Mouse (Mus musculus) adrenal gland (tissue): ENCODE measurements at regions not wholly inside any gene's neighbourhood (a gene's known extent, or its start where the extent isn't known, plus 50 kb on each side); places are given as distances from the start of the nearest gene placed in this dataset.

ENCODE experiments used
- intact Hi-C: fragments of 180-260 bp; cut with DNase I; formaldehyde crosslinking; loops from one replicate; pipeline ENCODE4 v1.15.1; 2025

DNA sequence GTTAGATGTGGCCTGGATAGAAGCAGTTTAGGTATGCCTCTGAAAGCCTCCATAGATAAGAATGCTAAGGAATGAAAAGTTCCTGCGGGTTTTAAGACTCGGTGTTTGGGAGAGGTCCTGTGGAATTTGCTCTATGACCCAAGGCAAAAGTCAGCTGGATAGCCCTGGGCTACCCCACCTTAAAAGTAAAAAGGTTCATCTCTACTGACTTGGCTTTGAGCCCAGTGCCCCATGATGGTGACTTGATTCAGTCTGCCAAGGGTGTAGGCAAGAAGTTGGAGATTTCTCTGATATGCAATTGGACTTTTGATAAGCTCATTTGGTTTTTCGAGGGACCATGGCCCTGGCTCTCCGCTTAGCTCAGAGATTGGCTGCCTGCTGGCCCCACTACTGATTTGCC, 78.8 kb upstream of the Herc3 start:
- intact Hi-C loops, result no loop called here

DNA sequence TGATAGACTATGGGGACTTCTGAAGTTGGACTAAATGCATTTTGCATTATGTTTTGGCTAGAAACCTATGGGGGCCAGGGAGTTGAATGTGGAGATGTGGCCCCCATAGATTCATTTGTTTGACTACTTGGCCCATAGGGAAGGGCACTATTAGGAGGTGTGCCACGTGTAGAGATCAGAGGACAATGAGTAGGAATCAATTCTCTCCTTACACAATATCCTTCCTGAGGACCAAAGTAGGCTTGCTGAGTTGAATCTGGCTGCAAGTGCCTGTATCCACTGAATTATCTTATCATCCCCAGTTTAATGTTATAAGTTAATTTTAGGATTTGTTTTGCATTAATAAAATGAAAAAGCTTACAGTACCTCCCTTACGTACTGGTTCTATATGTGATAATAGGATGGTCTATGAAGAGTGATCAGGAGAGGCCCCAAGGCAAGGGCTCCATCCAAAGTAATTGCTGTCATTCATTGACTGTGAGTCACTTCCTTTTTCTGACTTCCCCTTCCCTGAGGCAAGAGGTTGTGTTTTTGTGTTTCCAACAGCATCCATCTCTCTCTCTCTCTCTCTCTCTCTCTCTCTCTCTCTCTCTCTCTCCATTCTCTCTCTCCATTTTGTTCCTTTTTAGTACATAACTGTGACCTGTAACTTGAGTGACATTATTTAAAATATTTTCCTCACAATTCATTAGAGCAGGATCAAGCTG, 74.8 kb upstream of the Herc3 start:
- intact Hi-C loops, result no loop called here

DNA sequence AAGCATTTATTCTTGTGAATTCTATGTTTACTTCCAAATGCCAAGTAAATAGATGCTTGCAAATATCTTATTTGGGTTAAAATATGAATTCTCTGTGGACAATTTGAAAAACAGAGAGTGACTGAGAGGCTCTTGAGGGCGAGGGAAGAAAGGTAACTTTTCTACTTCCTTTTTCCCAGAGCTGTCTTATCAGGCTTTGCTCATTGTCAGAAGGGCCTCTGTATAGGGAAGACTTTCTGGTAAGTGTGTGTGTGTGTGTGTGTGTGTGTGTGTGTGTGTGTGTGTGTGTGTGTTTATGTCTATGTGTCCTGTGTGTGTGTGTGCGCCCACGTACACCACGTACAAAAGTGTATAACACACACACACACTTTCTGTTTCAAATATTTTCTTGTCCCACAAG, 73.9 kb upstream of the Herc3 start:
- intact Hi-C loops, result no loop called here

DNA sequence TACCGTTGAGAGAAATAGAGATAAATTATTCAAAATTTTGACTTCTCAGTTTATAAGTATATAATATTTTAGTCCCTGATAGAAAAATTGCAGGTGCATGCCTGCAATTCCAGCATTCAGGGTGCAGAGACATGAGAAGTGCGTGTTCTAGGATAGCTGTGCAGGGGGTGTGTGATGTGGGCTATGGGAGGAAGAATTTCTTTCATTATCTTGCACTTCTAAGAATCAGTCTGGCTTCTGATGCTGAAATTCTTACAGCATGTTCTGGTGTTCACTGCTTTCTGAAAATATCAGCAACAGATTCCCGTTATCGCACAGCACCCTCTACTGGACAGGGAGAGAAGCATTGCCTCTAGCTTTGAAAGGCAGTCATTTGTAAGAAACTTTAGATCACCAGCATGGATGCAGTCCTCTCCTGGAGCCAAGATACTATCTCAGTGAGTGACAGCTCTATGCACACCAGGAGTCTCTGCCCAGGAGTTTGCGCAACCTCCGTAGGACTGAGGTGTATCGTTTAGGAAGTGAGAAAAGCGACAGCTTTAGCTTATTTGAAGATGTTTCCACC, 60.5 kb upstream of the Herc3 start:
- intact Hi-C loops, result loop anchor here (2.0 to 10.0 kb wide), 3 partner anchors 168 to 414 kb away; no protein-coding TSS in a partner anchor

DNA sequence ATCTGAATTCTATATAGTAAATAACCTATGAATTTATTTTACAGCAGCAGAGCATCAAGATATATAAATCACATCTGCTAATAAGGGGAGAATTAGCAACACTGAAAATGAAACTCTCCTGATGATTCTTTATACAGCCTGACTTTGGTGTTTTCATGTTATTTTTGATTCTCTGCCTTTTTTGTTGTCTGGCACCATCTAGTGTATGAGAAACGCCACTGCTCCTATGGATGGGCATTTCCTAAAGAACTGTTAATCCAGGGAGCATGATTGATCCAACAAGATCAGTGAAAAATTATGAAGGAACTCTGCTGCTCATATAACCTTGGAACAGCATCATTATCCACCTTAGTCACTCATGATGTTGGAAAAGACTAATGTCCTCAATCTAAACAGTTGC, 59.3 kb upstream of the Herc3 start:
- intact Hi-C loops, result loop anchor here (10.0 kb wide), 1 partner anchor 413 kb away; no protein-coding TSS in a partner anchor
